In the genomic region with DNA sequence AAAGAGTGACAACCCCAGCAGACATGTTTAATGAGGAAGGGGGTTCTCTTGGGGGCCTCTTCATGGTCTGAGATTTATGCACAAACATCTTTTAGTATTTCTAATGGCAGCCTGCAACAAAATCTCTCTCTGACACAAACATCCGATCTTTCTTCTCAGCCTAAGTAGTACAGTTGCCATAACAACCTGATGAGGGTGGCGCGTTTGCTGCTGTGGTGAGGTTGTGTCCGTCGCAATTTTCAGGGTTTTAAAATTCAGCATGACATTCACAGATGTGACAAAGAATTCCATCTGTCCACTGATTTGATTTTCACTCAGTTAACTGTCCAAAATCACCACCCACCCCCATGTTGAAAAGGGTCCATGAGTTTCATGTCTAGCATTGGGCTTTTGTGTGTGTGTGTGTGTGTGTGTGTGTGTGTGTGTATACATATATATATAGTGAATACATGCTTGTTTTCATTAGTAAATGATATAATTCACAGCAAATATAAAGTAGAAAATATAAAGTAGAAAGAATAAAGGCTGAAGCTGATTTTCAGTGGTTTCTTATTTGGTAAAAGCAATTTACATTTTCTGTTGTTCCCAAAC, we compare ENCODE assay signal across 20 mouse cellular contexts. TPM values are rescaled to one million over a fixed set of nuclear protein-coding genes. Genes with fewer than 3 reads are reported as not detected.
DNase-seq lines count a peak whose midpoint lies in the region; ATAC-seq lines count a peak whose summit lies in the region.
"Had no signal": no experiment of that assay in that cellular context is flagged by ENCODE, and none has a peak within 500 bp of the region (broad histone marks: within the 10 kb centered on the region; RNA-seq: fewer than 3 reads in every experiment).

No protein-coding gene starts in this region.

- no peak for ATAC-seq in forebrain, embryonic 14.5 days
- ATAC-seq in forebrain, embryonic 11.5 days (replicated peaks; ENCODE audit: low FRiP score): no peak
- ATAC-seq in neural tube, embryonic 15.5 days (ENCODE audit: low FRiP score): peak; percentile 50; the same call in 1 of the 2 replicates
- no peak for ATAC-seq in intestine, embryonic 16.5 days

- no peaks in the 10 kb centered on the region for H3K4me1 ChIP-seq in forebrain, embryonic 14.5 days (ENCODE audit: control insufficient read depth, insufficient read depth, low read length)
- no peaks in the 10 kb centered on the region for H3K4me1 ChIP-seq in forebrain, embryonic 11.5 days (replicated peaks; ENCODE audit: control insufficient read depth, insufficient read depth, low read length)
- 0 out of 2 replicates have a peak, but pooled peaks cover 2% of the 10 kb centered on the region for H3K4me1 ChIP-seq in neural tube, embryonic 15.5 days
- H3K4me1 ChIP-seq in intestine, embryonic 16.5 days (ENCODE audit: control insufficient read depth, insufficient read depth, low read length): peaks cover under 1% of the 10 kb centered on the region; the same call in 1 of the 2 replicates
- H3K4me1 ChIP-seq: embryonic facial prominence, embryonic 15.5 days; limb, embryonic 12.5 days; megakaryocyte, embryonic 14.5 days had no signal

- WGBS in forebrain, embryonic 14.5 days: 71% methylated on average over 5 of the region's 5 CpGs
- 86% methylated on average over 5 of the region's 5 CpGs for WGBS in forebrain, embryonic 11.5 days
- WGBS in neural tube, embryonic 15.5 days: 50% methylated on average over 5 of the region's 5 CpGs
- WGBS in intestine, embryonic 16.5 days: 85% methylated on average over 5 of the region's 5 CpGs

- no peaks in the 10 kb centered on the region for H3K27me3 ChIP-seq in forebrain, embryonic 14.5 days (replicated peaks; ENCODE audit: control insufficient read depth, insufficient read depth, low read length)
- H3K27me3 ChIP-seq in forebrain, embryonic 11.5 days (ENCODE audit: control insufficient read depth, insufficient read depth, low read length): no peaks in the 10 kb centered on the region
- H3K27me3 ChIP-seq in neural tube, embryonic 15.5 days (replicated peaks): no peaks in the 10 kb centered on the region
- no peaks in the 10 kb centered on the region for H3K27me3 ChIP-seq in intestine, embryonic 16.5 days (replicated peaks; ENCODE audit: control insufficient read depth, insufficient read depth, low read length)
- H3K27me3 ChIP-seq: CH12.LX; embryonic facial prominence, embryonic 15.5 days; heart, embryonic 15.5 days; limb, embryonic 12.5 days; megakaryocyte, embryonic 14.5 days had no signal

- H3K9me3 ChIP-seq in forebrain, embryonic 14.5 days (replicated peaks; ENCODE audit: control insufficient read depth, low read length): no peaks in the 10 kb centered on the region
- no peaks in the 10 kb centered on the region for H3K9me3 ChIP-seq in forebrain, embryonic 11.5 days (ENCODE audit: control insufficient read depth, low read length)
- H3K9me3 ChIP-seq in neural tube, embryonic 15.5 days (replicated peaks): no peaks in the 10 kb centered on the region
- H3K9me3 ChIP-seq in intestine, embryonic 16.5 days (ENCODE audit: control insufficient read depth, low read length): no peaks in the 10 kb centered on the region
- H3K9me3 ChIP-seq: embryonic facial prominence, embryonic 15.5 days; heart, embryonic 15.5 days; limb, embryonic 12.5 days; megakaryocyte, embryonic 14.5 days had no signal

- peak; percentile 33 for DNase-seq in forebrain, embryonic 14.5 days (ENCODE audit: low spot score)
- DNase-seq in forebrain, embryonic 11.5 days (ENCODE audit: low spot score): no peak
- DNase-seq in layer of hippocampus, adult 11-12 months (ENCODE audit: low spot score): peak; percentile 36
- DNase-seq in layer of hippocampus, postnatal 14 days (ENCODE audit: low spot score in 2 of 2): no peak
- no peak for DNase-seq in neural tube, embryonic 10.5 days (ENCODE audit: extremely low spot score, low spot score)
- DNase-seq in thymus, adult 18-20 months: no peak
- DNase-seq: adrenal gland, postnatal 10 days; cerebellum, adult 9-11 months; heart, adult 18-20 months; kidney, adult 2 months; lung, postnatal 10 days had no signal

- no peak overlapping the region for H3K9ac ChIP-seq in forebrain, embryonic 14.5 days (ENCODE audit: low read length)
- H3K9ac ChIP-seq in forebrain, embryonic 11.5 days (ENCODE audit: low read length): no peak overlapping the region
- H3K9ac ChIP-seq in neural tube, embryonic 15.5 days (replicated peaks): no peak overlapping the region
- no peak overlapping the region for H3K9ac ChIP-seq in intestine, embryonic 16.5 days (ENCODE audit: low read depth, low read length)
- H3K9ac ChIP-seq: embryonic facial prominence, embryonic 15.5 days; heart, embryonic 15.5 days; hindbrain, embryonic 14.5 days; limb, embryonic 12.5 days; liver, embryonic 14.5 days had no signal

- H3K4me3 ChIP-seq in forebrain, embryonic 14.5 days (ENCODE audit: low read depth, low read length): no peak overlapping the region
- no peak overlapping the region for H3K4me3 ChIP-seq in forebrain, embryonic 11.5 days (ENCODE audit: low read depth, low read length)
- H3K4me3 ChIP-seq in neural tube, embryonic 15.5 days (replicated peaks): no peak overlapping the region
- no peak overlapping the region for H3K4me3 ChIP-seq in intestine, embryonic 16.5 days (ENCODE audit: low read length)
- H3K4me3 ChIP-seq: embryonic facial prominence, embryonic 15.5 days; heart, embryonic 15.5 days; limb, embryonic 12.5 days; megakaryocyte, embryonic 14.5 days had no signal

- H3K27ac ChIP-seq in forebrain, embryonic 14.5 days (ENCODE audit: low read depth, low read length): no peak overlapping the region
- H3K27ac ChIP-seq in forebrain, embryonic 11.5 days (ENCODE audit: low read depth, low read length): no peak overlapping the region
- no peak overlapping the region for H3K27ac ChIP-seq in neural tube, embryonic 15.5 days (replicated peaks)
- no peak overlapping the region for H3K27ac ChIP-seq in intestine, embryonic 16.5 days (ENCODE audit: low read length)
- H3K27ac ChIP-seq: embryonic facial prominence, embryonic 15.5 days; heart, embryonic 15.5 days; hindbrain, embryonic 14.5 days; limb, embryonic 12.5 days; liver, embryonic 14.5 days had no signal

- no peak overlapping the region for H3K4me2 ChIP-seq in forebrain, embryonic 14.5 days (ENCODE audit: low read length)
- H3K4me2 ChIP-seq in forebrain, embryonic 11.5 days (ENCODE audit: low read depth, low read length, severe bottlenecking): no peak overlapping the region
- no peak overlapping the region for H3K4me2 ChIP-seq in neural tube, embryonic 15.5 days
- H3K4me2 ChIP-seq in intestine, embryonic 16.5 days (ENCODE audit: low read depth, low read length): no peak overlapping the region
- H3K4me2 ChIP-seq: embryonic facial prominence, embryonic 15.5 days; heart, embryonic 15.5 days; hindbrain, embryonic 14.5 days; limb, embryonic 12.5 days had no signal

- H3K36me3 ChIP-seq in forebrain, embryonic 14.5 days (ENCODE audit: control insufficient read depth, insufficient read depth, low read length): no peaks in the 10 kb centered on the region
- no peaks in the 10 kb centered on the region for H3K36me3 ChIP-seq in forebrain, embryonic 11.5 days (ENCODE audit: control insufficient read depth, insufficient read depth, low read length)
- no peaks in the 10 kb centered on the region for H3K36me3 ChIP-seq in neural tube, embryonic 15.5 days
- H3K36me3 ChIP-seq in intestine, embryonic 16.5 days (ENCODE audit: control insufficient read depth, insufficient read depth, low read length): no peaks in the 10 kb centered on the region
- H3K36me3 ChIP-seq: embryonic facial prominence, embryonic 15.5 days; heart, embryonic 15.5 days; limb, embryonic 12.5 days had no signal

RNA-seq across cellular contexts. Expression of a gene that starts 49.0 kb away (rescaled TPM):
- polyA plus RNA-seq in forebrain, embryonic 14.5 days (2014; fragmentation: Nextera tagmentation; extraction: Ambion mirVana): 2.7 and 3.0 TPM in 2 replicates
- 5.2 and 6.1 TPM in 2 replicates for polyA plus RNA-seq in forebrain, embryonic 11.5 days (2014; fragmentation: Nextera tagmentation; extraction: Ambion mirVana)
- total RNA-seq in layer of hippocampus, postnatal 14 days (2021): 1 to 10 TPM; 7.9 to 8.0 TPM
- 4.1 and 4.2 TPM in 2 replicates for polyA plus RNA-seq in neural tube, embryonic 15.5 days (2015; fragmentation: Nextera tagmentation; extraction: Ambion mirVana)
- 1.7 and 6.2 TPM in 2 replicates for polyA plus RNA-seq in intestine, embryonic 16.5 days (2015; fragmentation: Nextera tagmentation; extraction: Ambion mirVana)

Comparison
In these comparisons a context has a peak if more than half of its experiments do, and no peak if none do; other contexts are left out.
1. DNase-seq: peak in forebrain, embryonic 14.5 days (single experiment) and layer of hippocampus, adult 11-12 months (single experiment); none in forebrain, embryonic 11.5 days (single experiment), layer of hippocampus, postnatal 14 days (0 of 2), neural tube, embryonic 10.5 days (single experiment) and thymus, adult 18-20 months (0 of 2).